Mouse (Mus musculus) myocyte (in vitro differentiated cells): ENCODE measurements around the gene Narf.

ENCODE experiments used
- CEBPB ChIP-seq: IDR thresholded peaks from 2 replicates; pipeline ENCODE4 v1.6.1; 2011; ENCODE audit warnings: mild to moderate bottlenecking, moderate library complexity; ENCODE audit not compliant: poor library complexity, insufficient read depth, severe bottlenecking
- E2F4 ChIP-seq: IDR thresholded peaks from one replicate; pipeline ENCODE4 v1.6.1; 2011; ENCODE audit warnings: mild to moderate bottlenecking, control low read depth, moderate library complexity; ENCODE audit not compliant: insufficient read depth
- MAX ChIP-seq: IDR thresholded peaks from one replicate; pipeline ENCODE4 v1.6.1; 2011; ENCODE audit warnings: low read depth, mild to moderate bottlenecking, control low read depth
- MYOD1 ChIP-seq, 3 experiments: IDR thresholded peaks; one replicate each; pipeline ENCODE4 v1.6.1; 2011; ENCODE audit warnings: control low read depth in 2 of 3, low read depth in 2 of 3, mild to moderate bottlenecking in 2 of 3, moderate library complexity in 1 of 3; ENCODE audit not compliant: insufficient read length in 2 of 3, control insufficient read depth in 1 of 3
- MYOG ChIP-seq, 3 experiments: IDR thresholded peaks; one replicate each; pipeline ENCODE4 v1.6.1; 2011; ENCODE audit warnings: control low read depth in 2 of 3, low read depth in 2 of 3, mild to moderate bottlenecking in 2 of 3; ENCODE audit not compliant: insufficient read length in 2 of 3, control insufficient read depth in 1 of 3, insufficient read depth in 1 of 3
- POLR2A ChIP-seq: IDR thresholded peaks from one replicate; pipeline ENCODE4 v1.6.1; 2011; ENCODE audit warnings: low read depth, mild to moderate bottlenecking, control low read depth, moderate library complexity; ENCODE audit not compliant: insufficient read length
- POLR2AphosphoS2 ChIP-seq: IDR thresholded peaks from one replicate; pipeline ENCODE4 v1.6.1; 2011; ENCODE audit warnings: low read depth, control low read depth; ENCODE audit not compliant: insufficient read length
- REST ChIP-seq: IDR thresholded peaks from one replicate; pipeline ENCODE4 v1.6.1; 2011; ENCODE audit warnings: mild to moderate bottlenecking, control low read depth, moderate library complexity; ENCODE audit not compliant: insufficient read depth, insufficient read length
- SRF ChIP-seq: IDR thresholded peaks from one replicate; pipeline ENCODE4 v1.6.1; 2011; ENCODE audit warnings: low read depth; ENCODE audit not compliant: control insufficient read depth, insufficient read length
- TCF12 ChIP-seq: IDR thresholded peaks from one replicate; pipeline ENCODE4 v1.6.1; 2011; ENCODE audit warnings: mild to moderate bottlenecking, control low read depth; ENCODE audit not compliant: poor library complexity, insufficient read depth, severe bottlenecking
- TCF3 ChIP-seq: IDR thresholded peaks from one replicate; pipeline ENCODE4 v1.6.1; 2011; ENCODE audit warnings: low read depth, control low read depth; ENCODE audit not compliant: insufficient read length
- USF1 ChIP-seq: IDR thresholded peaks from one replicate; pipeline ENCODE4 v1.6.1; 2011; ENCODE audit warnings: low read depth, mild to moderate bottlenecking, control low read depth, moderate library complexity

DNA sequence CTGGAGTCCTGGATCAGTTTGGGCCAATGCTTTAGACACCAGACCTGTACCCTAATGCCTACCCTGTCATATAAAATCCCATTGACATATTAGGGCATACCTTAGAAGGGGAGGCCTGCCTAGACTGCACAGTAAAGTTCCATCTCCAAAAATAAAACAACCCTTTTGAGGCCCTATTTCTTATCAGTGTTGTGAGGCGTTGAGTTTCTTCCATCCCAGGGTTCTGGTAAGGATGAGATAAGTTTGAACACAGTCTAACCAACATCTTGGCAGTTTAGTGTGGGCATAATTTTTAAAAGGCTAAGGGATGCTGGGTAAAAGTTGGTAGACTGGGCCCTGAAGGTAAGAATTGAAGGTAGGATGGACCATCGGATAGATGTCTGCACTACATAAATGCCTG, 2.6 kb downstream of the Narf start:
- TF ChIP-seq POLR2A (no peak), E2F4 (no peak), MAX (no peak), POLR2AphosphoS2 (no peak), USF1 (no peak), REST (no peak), MYOG (IDR thresholded peaks at IDR 0.05; ENCODE audit: control insufficient read depth in 1 of 3, insufficient read depth in 1 of 3, insufficient read length in 2 of 3, low read depth in 2 of 3) (no peak), TCF12 (no peak), MYOD1 (IDR thresholded peaks at IDR 0.05; ENCODE audit: control insufficient read depth in 1 of 3, insufficient read length in 2 of 3, low read depth in 2 of 3) (no peak), CEBPB (no peak), TCF3 (no peak), SRF (no peak)
